Mouse (Mus musculus): ENCODE data around the gene Tagap1.
"Not testable (repeated sequence)": the region's sequence is repeated elsewhere in the genome, so short reads cannot be mapped to it uniquely, and the experiment has no call there.

Tagap1 gene

DNA sequence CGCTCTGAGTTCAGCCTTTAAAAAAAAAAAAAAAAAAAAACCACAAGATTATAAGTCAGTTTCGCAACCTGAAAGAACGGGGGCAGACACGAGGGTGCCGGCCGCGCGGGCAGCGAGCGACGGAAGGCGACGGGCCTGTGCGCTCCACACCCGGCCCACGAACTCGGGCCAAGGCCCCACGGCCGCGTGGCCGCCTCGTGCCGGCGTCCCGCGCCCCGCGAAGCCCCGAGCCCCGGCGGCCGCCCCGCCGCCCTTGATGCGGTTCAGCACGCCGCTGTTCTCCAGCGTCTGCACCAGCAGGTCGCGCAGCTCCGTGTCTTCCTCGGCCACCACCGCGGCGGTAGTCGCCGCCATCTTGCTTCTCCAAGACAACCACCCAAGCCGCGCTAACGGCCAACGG, at the start of gene Tagap1:
Gene Tagap1, minus strand, starts transcription at position 381 of the 400 bp plus-strand sequence.
- in situ Hi-C loops (cut with MboI; ENCODE audit: low sequenced_read_pairs) = not testable (repeated sequence)

DNA sequence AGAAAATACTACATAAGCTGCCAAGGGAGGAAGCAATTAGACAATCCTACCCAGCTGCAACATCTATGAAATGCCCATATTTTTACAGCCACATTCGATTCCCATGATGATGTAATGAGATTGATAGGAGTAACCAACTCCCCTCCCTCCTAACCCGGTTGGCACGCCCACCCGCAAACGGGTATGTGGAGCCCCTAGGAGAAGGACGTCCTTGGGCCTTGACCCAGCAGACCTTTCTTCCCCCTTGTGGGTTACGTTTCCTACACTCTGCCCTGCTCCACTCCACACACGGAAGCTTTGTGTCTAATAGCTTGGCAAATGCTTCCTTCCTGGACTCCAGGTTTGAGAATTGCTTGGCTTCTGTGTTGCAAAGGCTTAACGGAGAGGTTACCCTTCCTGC, 48.9 kb upstream of the Tagap1 start:
- in situ Hi-C loops (cut with MboI; ENCODE audit: low sequenced_read_pairs) = not testable (repeated sequence)

DNA sequence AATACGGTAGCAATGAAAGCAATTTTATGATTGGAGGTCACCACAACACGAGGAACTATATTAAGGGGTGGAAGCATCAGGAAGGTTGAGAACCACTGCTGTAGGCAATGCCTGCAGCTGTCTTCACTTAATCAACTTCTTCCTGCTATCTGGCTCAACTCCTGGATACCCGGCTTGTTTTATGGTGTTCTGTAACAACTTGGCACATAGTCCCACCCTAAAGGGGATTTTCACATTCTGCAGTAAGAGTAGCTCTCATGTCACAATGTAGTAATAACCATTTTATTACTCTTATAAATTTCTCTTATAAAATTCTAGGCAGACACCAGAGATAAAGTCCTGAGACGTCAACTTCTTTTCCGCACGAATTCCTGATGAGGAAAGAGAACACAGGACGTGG, 48.5 kb upstream of the Tagap1 start:
- in situ Hi-C loops (cut with MboI; ENCODE audit: low sequenced_read_pairs) = not testable (repeated sequence)

DNA sequence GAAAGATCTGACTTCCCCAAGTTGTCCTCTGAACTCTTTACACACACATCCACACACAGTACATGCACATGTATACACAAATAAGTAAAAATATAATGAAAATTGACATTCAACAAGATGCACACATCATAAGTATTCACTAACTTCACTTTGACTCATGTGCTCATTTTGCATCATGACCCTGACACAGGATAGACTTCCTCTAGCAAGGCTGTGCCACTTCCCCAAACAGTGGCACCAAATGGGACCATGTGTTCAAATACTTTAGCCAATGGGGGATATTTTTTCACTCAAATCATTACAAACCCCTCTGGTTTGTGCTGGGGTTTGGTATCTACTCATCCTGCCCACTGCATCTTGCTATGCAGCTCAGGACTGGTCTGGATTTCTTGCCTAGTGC, 47.9 kb upstream of the Tagap1 start:
- in situ Hi-C loops (cut with MboI; ENCODE audit: low sequenced_read_pairs) = not testable (repeated sequence)

DNA sequence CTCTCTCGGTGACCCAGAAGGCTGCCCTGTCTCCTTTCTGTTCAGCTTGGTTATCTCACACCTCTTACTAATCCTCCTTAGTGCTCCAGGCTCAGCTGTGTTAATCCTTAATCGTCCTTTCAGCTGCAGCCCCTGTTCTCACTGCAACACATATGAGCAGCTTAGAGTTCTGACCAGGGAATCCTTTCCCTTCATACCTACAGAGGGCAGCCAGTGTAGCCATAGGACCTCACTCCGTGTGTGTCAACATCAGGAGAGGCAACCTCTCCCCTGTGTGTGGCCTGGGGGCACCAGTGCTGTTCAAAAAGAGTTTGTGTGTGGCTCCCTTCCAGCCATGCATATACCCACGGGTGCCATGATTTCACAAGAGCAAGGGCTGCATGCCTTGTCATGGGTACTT, 44.7 kb upstream of the Tagap1 start:
- in situ Hi-C loops (cut with MboI; ENCODE audit: low sequenced_read_pairs) = not testable (repeated sequence)

DNA sequence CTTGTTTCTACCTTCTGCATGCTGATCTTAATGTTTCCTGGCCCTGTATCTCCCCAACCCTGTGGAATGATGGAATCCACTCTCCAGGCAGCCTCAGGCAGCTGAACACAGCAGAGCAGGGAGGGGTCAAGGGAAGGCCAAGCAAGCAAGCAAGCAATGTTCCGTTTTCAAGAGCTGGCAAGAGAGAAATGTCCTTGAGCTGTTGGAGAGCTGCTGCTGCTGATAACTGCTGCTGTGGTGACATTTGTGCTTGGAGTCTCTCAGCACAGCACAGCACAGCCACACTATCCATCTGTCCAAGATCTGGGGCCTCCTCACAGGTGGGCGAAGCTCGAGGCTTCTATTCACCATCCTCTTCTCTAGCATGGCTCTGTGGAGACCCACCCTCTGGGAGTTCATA, 42.4 kb upstream of the Tagap1 start:
- in situ Hi-C loops (cut with MboI; ENCODE audit: low sequenced_read_pairs) = not testable (repeated sequence)

DNA sequence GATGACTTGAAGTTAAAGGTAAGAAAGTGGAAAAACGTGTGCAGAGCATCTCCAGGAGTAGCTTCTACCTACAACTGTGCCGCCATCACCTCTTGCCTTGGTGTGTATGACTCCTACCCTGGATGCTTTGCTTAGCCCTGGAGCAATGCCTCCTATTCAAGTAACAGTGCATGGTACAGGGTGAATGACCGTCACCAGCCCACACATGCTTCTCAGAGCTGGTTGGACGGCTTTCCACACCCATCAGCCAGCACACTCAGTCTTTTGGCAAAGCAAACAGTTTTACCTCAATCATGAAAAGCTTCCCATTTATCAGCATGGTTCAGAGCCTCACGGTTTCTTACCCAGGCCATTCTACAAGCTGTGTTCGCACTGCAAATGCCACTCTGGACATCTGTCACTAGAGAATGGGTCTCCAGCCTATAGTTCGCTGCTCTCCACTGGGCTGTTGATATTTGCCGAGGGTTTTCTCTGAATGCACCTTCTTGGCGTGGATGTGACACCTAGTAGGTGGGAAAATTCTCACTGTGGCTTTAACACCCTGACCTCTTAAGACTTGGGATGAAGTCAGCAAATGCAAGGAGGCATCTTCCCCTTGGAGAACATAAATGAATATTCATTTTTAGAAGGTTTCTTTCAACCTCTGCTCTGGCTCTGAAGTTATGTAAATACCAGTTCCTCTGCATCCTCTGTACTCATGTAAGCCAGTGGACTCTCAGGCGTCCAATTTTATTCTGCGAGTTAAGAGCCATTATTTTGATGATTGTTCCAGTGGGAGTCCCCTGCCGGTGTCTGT, 41.0 kb upstream of the Tagap1 start:
- in situ Hi-C loops (cut with MboI; ENCODE audit: low sequenced_read_pairs) = not testable (repeated sequence)

DNA sequence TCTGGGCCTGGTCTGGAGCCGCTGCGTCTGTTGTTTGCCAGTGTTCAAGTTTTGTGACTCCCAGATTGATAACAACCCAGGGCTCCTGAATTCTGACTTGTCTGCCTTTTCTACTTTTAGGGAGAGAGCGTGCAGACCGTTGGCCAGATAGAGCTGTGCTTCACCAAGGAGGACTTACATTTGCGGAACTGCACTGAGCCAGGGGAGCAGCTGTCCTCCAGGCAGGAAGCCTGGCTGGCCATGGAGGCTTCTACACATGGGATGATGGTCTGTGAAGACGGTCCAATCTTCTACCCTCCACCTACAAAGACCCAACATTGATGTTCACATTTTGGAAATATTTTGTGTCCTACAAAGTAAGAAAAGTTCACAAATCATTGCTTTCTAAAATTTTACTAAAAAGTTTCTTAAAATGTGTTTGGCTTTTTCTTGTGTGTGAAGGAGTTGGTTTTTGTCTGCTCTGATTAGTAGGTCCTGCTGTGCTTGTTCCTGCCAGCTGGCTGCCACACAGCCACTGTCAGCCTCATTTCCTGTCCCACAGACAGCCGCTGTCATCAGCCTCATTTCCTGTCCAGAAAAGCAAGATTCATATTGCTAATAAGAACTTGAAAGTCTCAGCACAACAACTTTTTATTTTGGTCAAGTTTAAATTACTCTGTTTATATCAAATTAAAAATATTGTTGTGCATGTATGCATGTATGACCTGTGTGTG, 37.0 kb upstream of the Tagap1 start:
- in situ Hi-C loops (cut with MboI; ENCODE audit: low sequenced_read_pairs) = not testable (repeated sequence)

DNA sequence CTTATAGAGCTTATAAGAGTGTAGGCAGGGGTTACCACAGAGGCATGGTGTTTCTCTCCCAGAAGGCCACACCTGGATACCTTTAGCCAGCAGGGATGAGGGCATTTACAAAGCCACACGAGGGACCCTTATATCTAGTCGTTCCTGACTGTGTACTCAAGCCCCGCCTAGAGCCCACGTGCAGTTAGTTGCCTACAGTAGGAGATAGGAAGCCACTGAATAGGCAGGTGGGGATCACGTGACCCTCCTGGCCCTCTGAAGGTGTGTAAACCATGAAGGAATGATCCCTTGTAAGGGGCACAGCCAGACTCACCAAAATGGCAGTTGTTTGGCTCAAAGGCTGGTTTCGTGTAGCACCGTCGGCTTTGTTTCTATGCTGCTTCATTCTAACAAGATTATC, 35.9 kb upstream of the Tagap1 start:
- in situ Hi-C loops (cut with MboI; ENCODE audit: low sequenced_read_pairs) = not testable (repeated sequence)

DNA sequence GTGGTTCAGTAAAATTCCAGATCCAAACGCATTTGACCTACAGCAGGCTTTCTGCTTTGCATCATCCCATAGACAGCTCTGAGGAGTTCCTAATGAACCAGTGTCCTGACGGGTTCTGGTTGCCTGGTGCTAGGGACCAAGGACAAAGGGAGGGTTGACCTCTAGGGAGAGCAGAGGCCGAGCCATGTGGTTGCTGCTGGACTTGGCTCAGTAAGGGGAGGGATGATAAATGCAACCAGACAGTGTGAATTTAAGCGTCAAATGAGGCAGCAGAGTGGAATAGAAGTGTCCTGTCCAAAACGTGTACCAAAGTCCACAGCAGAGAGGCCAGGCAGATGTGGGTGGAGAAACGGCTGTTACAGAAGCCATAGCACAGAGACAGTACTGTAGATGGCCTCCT, 34.5 kb upstream of the Tagap1 start:
- in situ Hi-C loops (cut with MboI; ENCODE audit: low sequenced_read_pairs) = not testable (repeated sequence)

DNA sequence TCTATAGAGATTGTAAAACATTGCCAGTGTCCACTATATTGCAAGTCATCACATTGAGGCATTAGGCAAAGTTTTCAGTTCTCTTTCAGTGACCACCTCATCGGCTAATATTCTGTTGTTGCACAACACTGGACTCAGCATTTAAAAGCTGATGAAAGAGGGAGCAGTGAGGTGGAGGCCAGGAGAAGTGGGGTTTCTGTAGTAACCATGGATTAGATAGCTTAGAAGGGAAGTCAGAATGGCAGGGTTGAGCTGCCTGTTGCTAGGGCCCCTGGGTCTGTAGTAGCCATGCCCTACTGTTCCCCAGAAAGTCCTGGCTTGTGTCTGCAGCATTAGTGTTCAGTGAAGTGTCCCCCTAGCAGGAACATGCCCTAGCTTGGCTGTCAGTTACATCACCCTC, 25.2 kb upstream of the Tagap1 start:
- in situ Hi-C loops (cut with MboI; ENCODE audit: low sequenced_read_pairs) = not testable (repeated sequence)

DNA sequence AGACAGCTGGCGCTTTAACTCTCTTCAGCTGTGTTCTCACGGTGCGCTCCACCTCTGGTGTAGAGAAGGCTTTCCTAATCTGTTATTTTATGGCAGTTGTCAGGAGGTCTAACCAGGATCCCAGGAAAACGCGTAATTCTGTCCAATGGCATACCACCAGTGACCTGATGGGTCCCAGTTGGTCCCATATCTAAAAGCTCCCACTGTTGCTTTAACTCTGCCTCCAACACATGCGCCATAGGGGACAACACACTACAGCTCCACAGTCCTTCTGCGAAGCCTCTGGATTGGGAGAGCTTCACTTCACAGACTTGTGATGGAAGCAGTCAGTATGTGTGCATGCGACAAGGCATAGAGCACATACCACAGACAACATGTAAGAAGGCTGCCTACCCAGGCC, 19.2 kb upstream of the Tagap1 start:
- in situ Hi-C loops (cut with MboI; ENCODE audit: low sequenced_read_pairs) = not testable (repeated sequence)

DNA sequence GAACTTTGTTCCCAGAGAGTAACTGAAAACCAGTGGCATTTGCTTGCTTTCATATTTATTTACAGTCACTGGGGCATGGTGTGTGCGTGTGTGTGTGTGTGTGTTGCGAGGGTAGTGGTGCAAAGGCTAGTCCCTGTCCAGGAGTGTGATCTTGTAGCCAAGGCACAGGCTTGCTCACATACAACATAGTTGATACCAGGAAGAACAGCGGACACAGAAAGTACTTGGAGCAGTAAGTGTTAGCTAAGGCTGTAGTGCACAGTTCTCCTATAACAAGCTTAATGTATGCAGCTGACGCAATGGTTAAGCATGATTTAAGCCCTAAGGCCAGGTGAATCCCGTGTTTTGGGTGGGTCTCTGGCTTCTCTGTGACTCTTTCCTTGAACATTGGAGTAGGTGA, 18.4 kb upstream of the Tagap1 start:
- in situ Hi-C loops (cut with MboI; ENCODE audit: low sequenced_read_pairs) = not testable (repeated sequence)

DNA sequence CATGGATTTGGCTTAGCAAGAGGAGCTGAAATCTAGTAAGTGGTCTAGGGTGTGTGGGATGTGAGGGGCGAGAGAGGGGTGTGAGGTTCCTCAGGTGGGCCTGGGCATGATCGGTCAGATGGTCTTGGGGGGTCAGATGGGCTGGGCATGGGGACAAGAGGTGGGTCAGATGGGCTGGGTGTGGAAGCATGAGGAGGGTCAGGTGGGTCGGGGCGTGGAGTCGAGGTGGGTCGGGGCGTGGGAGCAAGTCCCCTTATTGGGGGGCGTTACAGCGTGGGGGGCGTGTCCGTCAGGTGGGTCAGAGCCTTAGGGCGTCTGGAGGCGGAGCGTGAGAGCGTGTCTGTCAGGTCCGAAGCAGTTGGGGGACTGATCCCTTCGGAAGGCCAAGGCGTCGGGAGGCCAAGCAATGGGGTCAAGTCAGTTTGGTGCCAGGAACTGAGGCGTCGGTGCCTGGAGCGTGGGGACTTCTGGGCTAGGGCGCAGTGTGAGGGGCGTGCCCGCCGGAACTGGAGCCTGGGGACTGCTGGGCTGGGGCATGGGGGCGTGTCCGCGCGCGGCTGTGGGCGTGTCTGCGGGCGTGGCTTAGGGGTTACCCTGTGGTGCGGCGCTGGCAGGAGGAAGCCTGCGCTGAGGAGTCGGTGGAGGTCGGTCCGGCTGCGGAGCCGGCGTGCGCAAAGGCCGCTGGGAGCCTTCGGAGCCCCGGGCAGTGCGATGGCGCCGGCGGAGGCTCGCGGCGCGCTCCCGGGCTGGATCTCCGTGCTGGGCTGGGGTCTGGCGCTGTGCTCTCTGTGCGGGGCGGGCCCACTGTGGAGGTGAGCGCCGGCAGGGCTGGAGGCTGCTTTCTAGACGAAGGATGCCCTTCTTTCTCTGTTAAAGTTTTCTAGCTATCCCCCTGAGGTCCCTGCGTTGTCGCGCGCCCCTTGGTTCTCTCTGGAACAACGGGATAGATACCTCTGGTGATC, 17.6 kb upstream of the Tagap1 start, which contains the start of gene Gm49721:
Gene Gm49721, plus strand, starts transcription at position 618 of the 962 bp plus-strand sequence.
- in situ Hi-C loops (cut with MboI; ENCODE audit: low sequenced_read_pairs) = not testable (repeated sequence)

DNA sequence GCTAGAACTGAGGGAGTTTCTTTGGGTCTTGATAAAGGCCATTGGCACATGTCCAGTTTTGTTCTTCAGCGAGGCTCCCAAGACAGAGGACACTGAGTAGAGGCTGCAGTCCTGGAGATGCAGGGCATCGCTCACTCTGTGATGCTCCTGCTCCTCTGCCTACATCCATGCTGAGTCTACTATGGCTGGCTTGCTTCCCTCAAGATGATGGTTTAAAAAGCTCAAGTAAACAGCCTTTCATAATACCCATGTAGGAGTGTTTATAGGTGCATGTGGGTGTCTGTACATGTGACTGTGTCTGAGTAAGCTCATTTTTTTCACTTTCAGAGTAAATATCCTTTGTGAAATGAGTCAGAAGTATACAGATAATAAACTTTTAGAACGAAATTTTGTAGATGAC, 14.0 kb upstream of the Tagap1 start:
- in situ Hi-C loops (cut with MboI; ENCODE audit: low sequenced_read_pairs) = not testable (repeated sequence)

DNA sequence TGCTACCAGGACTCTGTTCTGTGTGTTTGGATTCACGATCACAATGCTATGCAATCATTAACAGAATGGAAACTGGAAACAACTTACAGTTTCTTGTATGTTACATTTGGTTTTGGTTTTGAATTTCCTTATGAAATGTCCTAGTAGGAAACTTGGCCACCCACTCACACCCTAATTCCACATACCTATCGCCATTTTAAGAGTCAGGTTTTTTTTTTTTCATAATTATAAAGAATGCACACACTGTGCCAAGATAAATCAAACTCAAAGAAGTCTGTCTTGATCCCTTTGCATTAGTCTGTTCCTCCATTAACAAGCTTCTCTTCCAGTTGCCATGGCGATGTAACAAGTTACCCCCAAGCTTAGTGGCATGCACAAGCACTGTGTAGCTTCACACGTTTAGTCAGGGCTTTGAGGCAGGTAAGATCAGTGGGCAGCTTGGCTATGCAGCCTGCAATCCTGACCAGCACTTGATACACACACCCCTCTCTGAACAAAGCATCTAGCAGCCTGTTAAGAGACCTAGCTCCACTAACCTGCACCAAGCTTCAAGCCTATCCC, 12.0 kb upstream of the Tagap1 start:
- in situ Hi-C loops (cut with MboI; ENCODE audit: low sequenced_read_pairs) = not testable (repeated sequence)

DNA sequence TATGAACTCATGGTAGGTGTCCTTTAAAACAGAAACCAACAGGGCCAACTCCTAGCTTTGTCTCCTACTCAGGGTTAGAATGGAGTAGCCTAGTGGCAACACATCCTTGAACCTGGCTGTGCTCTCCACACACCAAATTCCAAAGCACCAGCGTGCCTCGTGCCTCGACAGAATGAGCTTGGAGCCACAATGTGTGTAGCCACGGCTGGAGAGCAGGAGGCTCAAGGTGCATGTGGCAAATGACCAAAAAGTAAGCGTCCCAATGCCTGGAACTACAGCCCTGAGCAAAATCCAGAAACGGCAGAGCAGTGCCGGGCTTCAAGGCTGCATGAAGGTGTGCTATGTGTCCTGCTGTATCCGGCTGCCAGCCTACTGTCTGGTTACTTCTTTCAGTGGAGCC, 10.3 kb upstream of the Tagap1 start:
- in situ Hi-C loops (cut with MboI; ENCODE audit: low sequenced_read_pairs) = not testable (repeated sequence)

DNA sequence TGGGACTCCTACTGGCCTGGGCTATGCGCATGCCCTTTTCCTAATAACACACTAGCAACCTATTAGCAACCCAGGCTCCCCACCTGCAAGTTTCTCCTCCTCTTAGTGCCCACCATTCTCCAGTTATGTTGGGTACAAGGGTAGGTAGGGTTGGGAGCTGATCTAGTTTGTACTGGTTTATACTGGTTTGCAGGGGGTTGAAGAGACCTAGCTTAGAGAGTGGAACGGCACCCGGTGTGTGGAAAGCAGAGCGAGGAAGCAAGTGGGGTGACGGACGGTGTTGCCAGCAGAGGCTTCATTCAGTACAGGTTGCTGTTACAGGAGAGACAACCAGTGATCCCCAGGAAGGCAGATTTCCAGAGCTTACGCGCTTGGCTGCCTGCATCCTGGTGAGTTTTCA, 9.4 kb upstream of the Tagap1 start, which contains the start of gene Rnaset2b:
Gene Rnaset2b, plus strand, starts transcription at position 301 of the 400 bp plus-strand sequence.
- in situ Hi-C loops (cut with MboI; ENCODE audit: low sequenced_read_pairs) = not testable (repeated sequence)

DNA sequence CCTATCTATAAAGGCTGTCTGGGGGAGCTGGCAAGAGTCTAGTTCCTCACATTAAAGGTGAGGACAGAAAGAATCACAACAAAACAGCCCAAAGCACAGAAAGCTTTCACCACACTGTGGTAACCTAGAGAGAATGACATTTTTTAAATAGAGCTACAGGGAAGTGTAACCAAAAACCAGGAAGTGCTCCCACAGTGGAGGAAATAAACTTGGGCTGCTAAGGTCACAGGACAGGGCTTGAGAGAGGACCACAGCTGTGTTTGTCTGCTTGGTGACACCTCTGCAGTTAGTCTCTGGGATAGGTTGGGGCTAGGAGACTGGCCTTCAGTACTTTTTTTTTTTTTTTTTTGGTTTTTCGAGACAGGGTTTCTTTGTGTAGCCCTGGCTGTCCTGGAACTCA, 6.7 kb upstream of the Tagap1 start:
- in situ Hi-C loops (cut with MboI; ENCODE audit: low sequenced_read_pairs) = not testable (repeated sequence)

DNA sequence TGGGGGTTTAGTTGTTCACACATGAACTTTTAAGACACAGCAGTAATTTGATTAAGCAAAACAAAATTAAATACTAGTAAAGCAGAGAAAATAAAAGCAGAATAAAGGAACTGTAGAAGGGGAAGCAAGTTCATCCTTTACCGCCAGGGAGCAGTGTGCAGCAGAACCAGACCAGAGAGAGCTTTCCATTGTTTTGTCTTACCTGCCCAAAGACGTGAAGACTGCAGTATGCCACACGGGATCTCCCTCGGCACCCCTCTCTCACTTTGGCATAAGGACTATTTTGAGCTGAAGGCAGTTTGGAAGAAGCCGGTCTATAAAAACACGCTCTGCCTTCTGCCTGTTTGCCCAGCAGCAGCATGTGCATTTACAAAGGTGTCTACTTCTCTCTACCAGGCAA, 4.4 kb upstream of the Tagap1 start:
- in situ Hi-C loops (cut with MboI; ENCODE audit: low sequenced_read_pairs) = not testable (repeated sequence)

DNA sequence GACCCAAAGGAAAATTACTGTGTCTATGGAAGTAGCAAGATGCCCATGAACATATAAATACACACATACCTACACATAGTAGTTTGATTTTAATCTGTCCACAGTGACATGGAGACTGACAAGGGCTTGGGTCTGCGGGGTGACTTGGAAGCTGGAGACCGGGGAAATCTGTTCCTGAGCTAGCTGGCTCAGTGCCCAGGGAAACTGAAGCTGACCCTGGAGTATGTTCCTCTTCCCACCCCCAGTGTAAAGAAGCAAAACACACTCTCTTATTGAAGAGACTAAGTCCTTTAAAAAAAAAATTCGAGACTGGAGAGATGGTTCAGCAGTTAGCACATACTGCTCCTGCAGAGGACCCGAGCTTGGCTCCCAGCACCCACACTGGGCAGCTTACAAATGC, 2.0 kb upstream of the Tagap1 start:
- in situ Hi-C loops (cut with MboI; ENCODE audit: low sequenced_read_pairs) = not testable (repeated sequence)

Data from CH12F3 (cell line).